Mouse (Mus musculus) embryonic facial prominence, embryonic 14.5 days (tissue): ENCODE data around the gene Trarg1. TPM values are rescaled to one million over a fixed set of nuclear protein-coding genes. Genes with fewer than 3 reads are reported as not detected.
"Not testable (repeated sequence)": the region's sequence is repeated elsewhere in the genome, so short reads cannot be mapped to it uniquely, and the experiment has no call there.

Source experiments
- ATAC-seq: fragments of 200-750 bp; cut with Nextera tagmentation; 2 replicates; pipeline ENCODE4 v1.8.0; 2017; ENCODE audit warnings: low read depth, moderate number of reproducible peaks, moderate TSS enrichment
- DNase-seq: peaks from one replicate; pipeline ENCODE4 v3.0.0-alpha.2; 2015; ENCODE audit warnings: low spot score
- H3K27ac ChIP-seq: fragments of 300-500 bp; sonication (generic); replicated peaks from 2 replicates; pipeline ENCODE4 v1.5.1; 2014; ENCODE audit warnings: low read depth, mild to moderate bottlenecking, low read length, moderate library complexity
- H3K27me3 ChIP-seq: fragments of 300-500 bp; sonication (generic); replicated peaks from 2 replicates; pipeline ENCODE4 v1.6.1; 2014; ENCODE audit warnings: low read length; ENCODE audit not compliant: control insufficient read depth, insufficient read depth
- H3K36me3 ChIP-seq: fragments of 300-500 bp; sonication (generic); 2 replicates; pipeline ENCODE4 v1.6.1; 2014; ENCODE audit warnings: low read length, mixed read lengths; ENCODE audit not compliant: control insufficient read depth, insufficient read depth
- H3K4me1 ChIP-seq: fragments of 300-500 bp; sonication (generic); 2 replicates; pipeline ENCODE4 v1.6.1; 2014; ENCODE audit warnings: antibody characterized with exemption, low read length; ENCODE audit not compliant: control insufficient read depth, insufficient read depth
- H3K4me2 ChIP-seq: fragments of 300-500 bp; sonication (generic); 2 replicates; pipeline ENCODE4 v1.6.1; 2014; ENCODE audit warnings: low read depth, mild to moderate bottlenecking, low read length, moderate library complexity, mixed read lengths
- H3K4me3 ChIP-seq: fragments of 300-500 bp; sonication (generic); 2 replicates; pipeline ENCODE4 v1.5.1; 2014; ENCODE audit warnings: low read depth, mild to moderate bottlenecking, low read length
- H3K9ac ChIP-seq: fragments of 300-500 bp; sonication (generic); 2 replicates; pipeline ENCODE4 v1.6.1; 2014; ENCODE audit warnings: low read depth, mild to moderate bottlenecking, low read length, moderate library complexity, mixed read lengths
- H3K9me3 ChIP-seq: fragments of 300-500 bp; sonication (generic); 2 replicates; pipeline ENCODE4 v1.6.1; 2016; ENCODE audit warnings: low read length; ENCODE audit not compliant: control insufficient read depth
- WGBS: fragments of 180-500 bp; shearing (Covaris S2); extraction: QIAGEN DNeasy Blood & Tissue Kit; methylation state at CpG from one replicate; pipeline ENCODE4 v1.1.7; 2014; 5-methylcytosine and 5-hydroxymethylcytosine counted together
- polyA plus RNA-seq: library from polyadenylated mRNA; unstranded; fragments of >200 nt; fragmentation: Nextera tagmentation; extraction: Ambion mirVana; gene quantifications from 2 replicates; pipeline ENCODE4 v1.2.1, GENCODE M21; 2014

The Trarg1 gene
- 2.5 and 3.9 TPM in 2 replicates for polyA plus RNA-seq

DNA sequence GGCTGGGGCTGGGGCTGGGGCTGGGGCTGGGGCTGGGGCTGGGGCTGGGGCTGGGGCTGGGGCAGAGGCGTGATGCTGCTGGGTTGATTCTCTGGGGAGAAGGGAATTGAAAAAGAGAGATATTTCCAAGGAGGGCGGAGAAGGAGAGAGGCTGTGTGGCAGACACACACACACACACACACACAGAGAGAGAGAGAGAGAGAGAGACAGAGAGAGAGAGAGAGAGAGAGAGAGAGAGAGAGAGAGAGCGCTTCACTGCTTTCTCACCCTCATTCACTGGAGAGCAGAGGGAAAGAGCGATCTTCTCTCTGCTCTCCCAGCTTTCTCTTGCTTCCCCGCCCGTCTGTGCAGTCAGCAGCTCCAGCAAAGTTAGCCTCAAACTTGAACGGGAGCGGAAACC is at the start of gene Trarg1:
TSS of gene Trarg1 (plus strand) at position 301 of the 400 bp plus-strand sequence.
- 23% methylated on average over 7 of the region's 8 CpGs for WGBS
- H3K4me2 ChIP-seq, H3K27ac ChIP-seq, H3K36me3 ChIP-seq, H3K4me3 ChIP-seq, H3K4me1 ChIP-seq, H3K9me3 ChIP-seq, H3K9ac ChIP-seq, ATAC-seq, H3K27me3 ChIP-seq: not testable (repeated sequence)
- peak; percentile 20 for DNase-seq

DNA sequence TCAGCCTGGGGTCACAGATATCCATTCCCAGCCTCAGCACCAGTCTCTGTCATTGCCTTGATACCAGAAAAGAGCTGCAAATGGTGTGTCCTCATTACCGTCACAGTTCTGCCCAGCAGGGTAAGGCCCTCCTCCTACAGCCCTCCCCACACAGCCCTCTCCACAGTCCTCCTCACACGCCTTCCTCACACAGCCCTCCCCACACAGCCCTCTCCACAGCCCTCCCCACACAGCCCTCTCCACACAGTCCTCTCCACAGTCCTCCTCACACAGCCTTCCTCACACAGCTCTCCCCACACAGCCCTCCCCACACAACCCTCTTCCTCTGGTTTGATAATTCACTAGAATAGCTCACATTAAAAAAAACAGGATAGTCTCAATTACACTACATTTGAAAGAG is 49.6 kb upstream of the Trarg1 start:
- H3K9me3 ChIP-seq: no peaks in the 10 kb centered on the region
- no peak overlapping the region for H3K27ac ChIP-seq
- H3K9ac ChIP-seq: no peak overlapping the region
- no peak for ATAC-seq
- 42% methylated on average over 2 of the region's 2 CpGs for WGBS
- H3K4me3 ChIP-seq: no peak overlapping the region
- no peak for DNase-seq
- H3K36me3 ChIP-seq: no peaks in the 10 kb centered on the region
- no peaks in the 10 kb centered on the region for H3K27me3 ChIP-seq
- H3K4me1 ChIP-seq: no peaks in the 10 kb centered on the region
- H3K4me2 ChIP-seq: no peak overlapping the region

DNA sequence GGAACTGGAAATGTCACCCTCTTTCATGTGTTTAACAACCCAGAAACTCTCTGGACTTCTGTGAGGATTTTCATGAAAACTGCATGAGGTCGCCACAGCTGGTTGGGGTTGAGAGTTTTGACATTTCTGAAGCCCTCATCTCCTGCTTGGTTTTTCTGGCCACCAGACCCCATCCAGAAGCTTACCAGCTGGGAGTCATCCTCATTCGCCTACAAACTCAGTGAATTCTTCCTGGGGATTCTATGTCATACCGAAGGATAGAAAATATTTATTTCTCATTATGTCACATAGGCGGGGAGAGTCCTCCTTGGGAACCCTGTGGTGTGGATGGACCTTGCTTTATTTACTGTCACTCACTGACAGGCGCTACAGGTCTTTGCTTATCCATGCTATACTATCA is 49.1 kb upstream of the Trarg1 start:
- Histone ChIP-seq H3K27ac (no peak overlapping the region), H3K9ac (no peak overlapping the region), H3K4me1 (no peaks in the 10 kb centered on the region), H3K27me3 (no peaks in the 10 kb centered on the region), H3K4me2 (no peak overlapping the region), H3K9me3 (no peaks in the 10 kb centered on the region), H3K36me3 (no peaks in the 10 kb centered on the region), H3K4me3 (no peak overlapping the region)
- DNase-seq (no peak), ATAC-seq (no peak)
- 79% methylated on average over 5 of the region's 5 CpGs for WGBS

GRCm38 (mm10) chr11:76639269-76639985 is 40.2 kb upstream of the Trarg1 start:
- H3K4me3 ChIP-seq: no peak overlapping the region

GRCm38 (mm10) chr11:76640231-76640630 is 39.4 kb upstream of the Trarg1 start:
- Histone ChIP-seq H3K27ac (no peak overlapping the region), H3K4me1 (peaks cover 6% of the 10 kb centered on the region; the same call in 1 of the 2 replicates), H3K9me3 (no peaks in the 10 kb centered on the region), H3K27me3 (no peaks in the 10 kb centered on the region), H3K4me2 (no peak overlapping the region), H3K9ac (no peak overlapping the region), H3K36me3 (no peaks in the 10 kb centered on the region), H3K4me3 (no peak overlapping the region)
- 74% methylated on average over 4 of the region's 4 CpGs for WGBS
- ATAC-seq (no peak), DNase-seq (no peak)

More at GRCm38 (mm10) chr11:76639269-76639985, 40.2 kb upstream of the Trarg1 start:
- Histone ChIP-seq H3K4me2 (no peak overlapping the region), H3K4me1 (0 out of 2 replicates have a peak, but pooled peaks cover under 1% of the 10 kb centered on the region), H3K27me3 (no peaks in the 10 kb centered on the region), H3K36me3 (no peaks in the 10 kb centered on the region), H3K9me3 (no peaks in the 10 kb centered on the region), H3K27ac (no peak overlapping the region), H3K9ac (no peak overlapping the region)
- 0 out of 2 replicates have a peak, but pooled peaks have one; percentile 30 for ATAC-seq
- 69% methylated on average over 17 of the region's 17 CpGs for WGBS
- DNase-seq: peak; percentile 45

DNA sequence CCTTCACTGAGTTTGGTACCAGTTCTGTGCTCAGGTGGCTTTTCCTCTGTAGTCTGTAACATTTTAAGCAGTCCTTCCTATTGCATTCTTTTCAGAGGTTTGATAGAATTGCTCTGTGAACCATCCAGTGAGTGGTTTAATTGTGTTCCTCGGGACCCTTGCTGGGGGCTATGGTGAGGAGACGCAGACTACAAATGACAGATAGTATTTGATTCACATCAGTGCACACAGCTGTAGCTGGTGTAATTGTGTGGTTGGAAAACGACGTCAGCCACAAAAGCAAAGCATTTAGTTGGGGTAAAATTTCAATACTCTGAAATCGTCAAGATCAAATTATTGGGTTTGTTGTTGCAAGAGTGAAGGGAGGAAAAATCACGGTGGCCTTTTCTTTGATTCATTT is 35.4 kb upstream of the Trarg1 start:
- no peaks in the 10 kb centered on the region for H3K9me3 ChIP-seq
- WGBS: 39% methylated on average over 6 of the region's 6 CpGs
- no peak overlapping the region for H3K4me3 ChIP-seq
- H3K4me1 ChIP-seq: peaks cover 18% of the 10 kb centered on the region
- ATAC-seq (no peak), DNase-seq (peak; percentile 36)
- no peaks in the 10 kb centered on the region for H3K36me3 ChIP-seq
- no peak overlapping the region for H3K9ac ChIP-seq
- H3K27me3 ChIP-seq: no peaks in the 10 kb centered on the region
- no peak overlapping the region for H3K4me2 ChIP-seq
- no peak overlapping the region for H3K27ac ChIP-seq

GRCm38 (mm10) chr11:76645036-76645435 is 34.6 kb upstream of the Trarg1 start:
- WGBS: 47% methylated on average over 9 of the region's 9 CpGs

GRCm38 (mm10) chr11:76645955-76646354 is 33.7 kb upstream of the Trarg1 start:
- Histone ChIP-seq H3K27me3 (no peaks in the 10 kb centered on the region), H3K4me3 (peak overlapping the region; percentile 31), H3K36me3 (no peaks in the 10 kb centered on the region), H3K27ac (no peak overlapping the region), H3K4me1 (peaks cover 18% of the 10 kb centered on the region), H3K4me2 (peak overlapping the region; percentile 54), H3K9ac (0 out of 2 replicates have a peak overlapping the region, but pooled peaks have one; percentile 25), H3K9me3 (no peaks in the 10 kb centered on the region)
- WGBS: 0% methylated on average over 19 of the region's 19 CpGs
- ATAC-seq (peak; percentile 70), DNase-seq (peak; percentile 90)

More at GRCm38 (mm10) chr11:76645036-76645435, 34.6 kb upstream of the Trarg1 start:
- H3K4me2 ChIP-seq: peak overlapping the region; percentile 16; the same call in 1 of the 2 replicates
- peaks cover 18% of the 10 kb centered on the region for H3K4me1 ChIP-seq
- H3K36me3 ChIP-seq: no peaks in the 10 kb centered on the region
- H3K9ac ChIP-seq: no peak overlapping the region
- H3K27me3 ChIP-seq: no peaks in the 10 kb centered on the region
- ATAC-seq (no peak), DNase-seq (peak; percentile 49)
- H3K27ac ChIP-seq: no peak overlapping the region
- no peaks in the 10 kb centered on the region for H3K9me3 ChIP-seq
- no peak overlapping the region for H3K4me3 ChIP-seq

DNA sequence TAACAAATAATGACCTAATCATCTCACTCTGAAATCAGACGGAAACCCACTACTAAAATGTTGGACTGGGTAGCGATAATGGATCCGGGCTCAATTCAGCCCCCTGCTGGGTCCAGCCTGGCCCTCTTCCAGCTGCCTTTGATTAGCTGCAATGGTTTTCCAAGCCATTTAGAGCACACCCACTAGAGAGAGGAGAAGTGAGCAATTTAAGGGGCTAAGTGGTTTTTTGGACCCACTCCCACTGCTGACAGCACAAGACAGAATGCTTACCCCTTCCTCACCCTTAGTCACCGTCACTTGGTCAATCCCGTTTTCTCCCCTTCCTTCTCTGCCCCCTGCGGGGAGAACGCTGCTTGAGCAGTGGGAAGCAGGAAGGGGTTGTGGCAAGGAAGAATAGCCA is 32.5 kb upstream of the Trarg1 start:
- peak overlapping the region; percentile 34 for H3K4me2 ChIP-seq
- no peaks in the 10 kb centered on the region for H3K36me3 ChIP-seq
- no peaks in the 10 kb centered on the region for H3K9me3 ChIP-seq
- no peak overlapping the region for H3K9ac ChIP-seq
- H3K4me1 ChIP-seq: peaks cover 18% of the 10 kb centered on the region
- H3K27ac ChIP-seq: no peak overlapping the region
- DNase-seq: peak; percentile 64
- no peaks in the 10 kb centered on the region for H3K27me3 ChIP-seq
- ATAC-seq: peak; percentile 16
- H3K4me3 ChIP-seq: peak overlapping the region; percentile 1; the same call in 1 of the 2 replicates
- WGBS: 6% methylated on average over 7 of the region's 7 CpGs
